In the genomic region with DNA sequence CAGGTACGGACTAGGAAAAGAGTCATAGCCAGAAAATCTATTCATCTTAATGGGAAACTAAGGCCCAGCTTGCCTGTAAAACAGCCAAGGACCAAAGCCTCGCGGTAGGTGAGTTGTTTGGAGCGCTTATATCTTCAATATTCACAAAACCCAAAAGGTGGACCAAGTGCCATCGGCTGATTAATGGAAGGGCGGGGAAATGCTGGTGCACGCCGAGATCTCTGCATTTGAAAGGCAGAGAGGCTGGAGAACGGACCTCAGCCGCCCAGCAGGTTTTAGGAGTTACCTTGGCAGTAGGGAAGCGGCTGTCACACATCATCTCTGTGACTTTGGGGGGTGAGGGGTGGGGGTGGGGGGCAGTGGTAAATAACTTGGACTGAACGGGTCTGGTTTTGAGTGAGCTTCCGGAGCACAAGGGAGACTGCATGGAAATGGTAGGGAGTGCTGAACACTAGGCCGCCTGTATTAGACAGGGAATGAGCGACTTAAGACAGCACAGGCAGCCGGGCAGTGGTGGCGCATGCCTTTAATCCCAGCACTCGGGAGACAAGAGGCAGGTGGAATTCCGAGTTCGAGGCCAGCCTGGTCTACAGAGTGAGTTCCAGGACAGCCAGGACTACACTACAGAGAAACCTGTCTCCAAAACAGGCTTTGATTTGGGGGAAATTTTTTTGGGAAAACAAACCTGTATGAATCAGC, we compare ENCODE assay signal across 8 mouse cellular contexts. TPM values are rescaled to one million over a fixed set of nuclear protein-coding genes. Genes with fewer than 3 reads are reported as not detected.
A peak's percentile ranks its signal among the peaks of the same experiment; 100 is the strongest.
DNase-seq lines count a peak whose midpoint lies in the region; ATAC-seq lines count a peak whose summit lies in the region.

No protein-coding gene starts in this region.

- H3K27ac ChIP-seq in heart, embryonic 14.5 days (replicated peaks in 1 of 2; ENCODE audit: control insufficient read depth in 1 of 2, insufficient read depth in 1 of 2, low read depth in 2 of 2, low read length in 2 of 2), result peak overlapping the region; percentile 14 to 64; a peak in 2 of 4 replicates
- no peak overlapping the region for H3K27ac ChIP-seq in forebrain, embryonic 11.5 days (ENCODE audit: low read depth, low read length)
- H3K27ac ChIP-seq in liver, embryonic 15.5 days (replicated peaks), result peak overlapping the region; percentile 95

- H3K9me3 ChIP-seq in heart, embryonic 14.5 days (ENCODE audit: control insufficient read depth, low read length), result no peaks in the 10 kb centered on the region
- no peaks in the 10 kb centered on the region for H3K9me3 ChIP-seq in forebrain, embryonic 11.5 days (ENCODE audit: control insufficient read depth, low read length)
- no peaks in the 10 kb centered on the region for H3K9me3 ChIP-seq in liver, embryonic 15.5 days (replicated peaks)

- peak overlapping the region; percentile 82 to 85 for H3K4me3 ChIP-seq in heart, embryonic 14.5 days (ENCODE audit: control insufficient read depth in 1 of 2, insufficient read depth in 1 of 2, low read depth in 1 of 2, low read length in 2 of 2)
- H3K4me3 ChIP-seq in forebrain, embryonic 11.5 days (ENCODE audit: low read depth, low read length), result peak overlapping the region; percentile 66
- H3K4me3 ChIP-seq in liver, embryonic 15.5 days (replicated peaks), result peak overlapping the region; percentile 91

- DNase-seq in heart, postnatal 25 days (ENCODE audit: low spot score), result no peak
- peak; percentile 45 for DNase-seq in ES-CJ7 (ENCODE audit: low read depth, low spot score)
- no peak for DNase-seq in forebrain, embryonic 11.5 days (ENCODE audit: low spot score)
- no peak for DNase-seq in gastrocnemius, postnatal 10 days
- DNase-seq in thymus, postnatal 10 days (ENCODE audit: low spot score in 2 of 2), result no peak
- DNase-seq in cerebellum, adult 8-10 months, result no peak

- 3% methylated on average over 20 of the region's 20 CpGs for WGBS in heart, embryonic 14.5 days
- WGBS in forebrain, embryonic 11.5 days, result 7% methylated on average over 20 of the region's 20 CpGs
- 3% methylated on average over 20 of the region's 20 CpGs for WGBS in liver, embryonic 15.5 days (ENCODE audit: insufficient replicate concordance)

- intact Hi-C loops in heart, postnatal 25 days (cut with DNase I), result no loop called here

- H3K36me3 ChIP-seq in heart, embryonic 14.5 days (ENCODE audit: control insufficient read depth, insufficient read depth, low read length), result peaks cover 49% of the 10 kb centered on the region
- peaks cover 3% of the 10 kb centered on the region; the same call in 1 of the 2 replicates for H3K36me3 ChIP-seq in forebrain, embryonic 11.5 days (ENCODE audit: control insufficient read depth, insufficient read depth, low read length)
- H3K36me3 ChIP-seq in liver, embryonic 15.5 days (replicated peaks), result peaks cover 68% of the 10 kb centered on the region

- no peak for ATAC-seq in heart, embryonic 14.5 days (ENCODE audit: insufficient number of reproducible peaks, insufficient read depth, low FRiP score, low read depth)
- no peak for ATAC-seq in forebrain, embryonic 11.5 days (replicated peaks; ENCODE audit: low FRiP score)
- peak; percentile 6 for ATAC-seq in liver, embryonic 15.5 days (ENCODE audit: insufficient read depth)

- peak overlapping the region; percentile 88 for H3K9ac ChIP-seq in heart, embryonic 14.5 days (ENCODE audit: low read length)
- peak overlapping the region; percentile 80 for H3K9ac ChIP-seq in forebrain, embryonic 11.5 days (ENCODE audit: low read length)
- H3K9ac ChIP-seq in liver, embryonic 15.5 days, result peak overlapping the region; percentile 89

- peak overlapping the region; percentile 78 for H3K4me2 ChIP-seq in heart, embryonic 14.5 days (ENCODE audit: low read length)
- H3K4me2 ChIP-seq in forebrain, embryonic 11.5 days (ENCODE audit: low read depth, low read length, severe bottlenecking), result peak overlapping the region; percentile 75
- peak overlapping the region; percentile 80 for H3K4me2 ChIP-seq in liver, embryonic 15.5 days

- H3K27me3 ChIP-seq in heart, embryonic 14.5 days (ENCODE audit: control insufficient read depth, insufficient read depth, low read length), result no peaks in the 10 kb centered on the region
- H3K27me3 ChIP-seq in forebrain, embryonic 11.5 days (ENCODE audit: control insufficient read depth, insufficient read depth, low read length), result no peaks in the 10 kb centered on the region
- H3K27me3 ChIP-seq in liver, embryonic 15.5 days, result no peaks in the 10 kb centered on the region

- peaks cover 6 to 14% of the 10 kb centered on the region in 2 experiments for H3K4me1 ChIP-seq in heart, embryonic 14.5 days (ENCODE audit: control insufficient read depth in 2 of 2, insufficient read depth in 2 of 2, low read length in 2 of 2)
- H3K4me1 ChIP-seq in forebrain, embryonic 11.5 days (replicated peaks; ENCODE audit: control insufficient read depth, insufficient read depth, low read length), result no peaks in the 10 kb centered on the region; the same call in 1 of the 2 replicates
- peaks cover 45% of the 10 kb centered on the region for H3K4me1 ChIP-seq in liver, embryonic 15.5 days (replicated peaks)

RNA-seq across cellular contexts. Expression of a gene that starts 0.5 kb away (rescaled TPM):
- polyA plus RNA-seq in heart, embryonic 14.5 days (2014; fragmentation: Nextera tagmentation; extraction: Ambion mirVana), result 9.5 and 9.9 TPM in 2 replicates
- 1 to 10 TPM; 5.3 to 6.0 TPM for total RNA-seq in heart, postnatal 25 days (2021)
- 23.2 and 24.5 TPM in 2 replicates for polyA plus RNA-seq in forebrain, embryonic 11.5 days (2014; fragmentation: Nextera tagmentation; extraction: Ambion mirVana)
- 12.0 and 15.1 TPM in 2 replicates for polyA plus RNA-seq in liver, embryonic 15.5 days (2015; fragmentation: Nextera tagmentation; extraction: Ambion mirVana)
- total RNA-seq in gastrocnemius, postnatal 10 days (2021), result 1 to 10 TPM; 5.0 to 6.2 TPM

RNA-seq across cellular contexts. Expression of a gene that starts 0.6 kb away (rescaled TPM):
- 13.8 and 16.9 TPM in 2 replicates for polyA plus RNA-seq in heart, embryonic 14.5 days (2014; fragmentation: Nextera tagmentation; extraction: Ambion mirVana)
- 1 to 10 TPM; 5.0 to 6.3 TPM for total RNA-seq in heart, postnatal 25 days (2021)
- polyA plus RNA-seq in forebrain, embryonic 11.5 days (2014; fragmentation: Nextera tagmentation; extraction: Ambion mirVana), result 48.1 and 53.3 TPM in 2 replicates
- polyA plus RNA-seq in liver, embryonic 15.5 days (2015; fragmentation: Nextera tagmentation; extraction: Ambion mirVana), result 34.1 and 37.2 TPM in 2 replicates
- total RNA-seq in gastrocnemius, postnatal 10 days (2021), result 1 to 10 TPM; 4.9 to 7.4 TPM

RNA-seq across cellular contexts. Expression of a gene that starts 20.0 kb away (rescaled TPM):
- polyA plus RNA-seq in heart, embryonic 14.5 days (2014; fragmentation: Nextera tagmentation; extraction: Ambion mirVana), result 166 and 178 TPM in 2 replicates
- 10 to 100 TPM; 64.4 to 71.9 TPM for total RNA-seq in heart, postnatal 25 days (2021)
- polyA plus RNA-seq in forebrain, embryonic 11.5 days (2014; fragmentation: Nextera tagmentation; extraction: Ambion mirVana), result 253 and 261 TPM in 2 replicates
- 111 and 129 TPM in 2 replicates for polyA plus RNA-seq in liver, embryonic 15.5 days (2015; fragmentation: Nextera tagmentation; extraction: Ambion mirVana)
- total RNA-seq in gastrocnemius, postnatal 10 days (2021), result 10 to 100 TPM; 71.2 to 75.6 TPM

RNA-seq across cellular contexts. Expression of a gene that starts 34.1 kb away (rescaled TPM):
- 1.3 TPM in 2 replicates for polyA plus RNA-seq in heart, embryonic 14.5 days (2014; fragmentation: Nextera tagmentation; extraction: Ambion mirVana)
- total RNA-seq in heart, postnatal 25 days (2021), result 1 to 10 TPM in 1 of 2 experiments, under 1 TPM in 1; 0.87 to 1.2 TPM
- 8.4 and 9.3 TPM in 2 replicates for polyA plus RNA-seq in forebrain, embryonic 11.5 days (2014; fragmentation: Nextera tagmentation; extraction: Ambion mirVana)
- polyA plus RNA-seq in liver, embryonic 15.5 days (2015; fragmentation: Nextera tagmentation; extraction: Ambion mirVana), result 3.4 and 4.4 TPM in 2 replicates
- 1 to 10 TPM; 4.9 to 7.8 TPM for total RNA-seq in gastrocnemius, postnatal 10 days (2021)

RNA-seq across cellular contexts. Expression of a gene that starts 52.7 kb away (rescaled TPM):
- polyA plus RNA-seq in heart, embryonic 14.5 days (2014; fragmentation: Nextera tagmentation; extraction: Ambion mirVana), result 1.3 and 1.8 TPM in 2 replicates
- total RNA-seq in heart, postnatal 25 days (2021), result 1 to 10 TPM; 6.5 to 7.2 TPM
- polyA plus RNA-seq in forebrain, embryonic 11.5 days (2014; fragmentation: Nextera tagmentation; extraction: Ambion mirVana), result 4.3 and 7.2 TPM in 2 replicates
- 2.1 and 2.2 TPM in 2 replicates for polyA plus RNA-seq in liver, embryonic 15.5 days (2015; fragmentation: Nextera tagmentation; extraction: Ambion mirVana)
- total RNA-seq in gastrocnemius, postnatal 10 days (2021), result 10 to 100 TPM; 12.9 to 20.5 TPM
